Mouse (Mus musculus) G1E (cell line): ENCODE measurements around the gene Nadk. TPM values are rescaled to one million over a fixed set of nuclear protein-coding genes. Genes with fewer than 3 reads are reported as not detected.
A peak's percentile ranks its signal among the peaks of the same experiment; 100 is the strongest.

Experiments
- ATAC-seq: 2 replicates; pipeline ENCODE4 v1.8.0; 2016; ENCODE audit warnings: mild to moderate bottlenecking; ENCODE audit not compliant: insufficient number of reproducible peaks, poor library complexity, low FRiP score, severe bottlenecking; ENCODE audit errors: extremely low read depth
- DNase-seq: peaks from one replicate; pipeline ENCODE4 v3.0.0; 2012; ENCODE audit warnings: low spot score
- H3K27me3 ChIP-seq: 2 replicates; pipeline ENCODE4 v1.6.1; 2012; ENCODE audit warnings: mild to moderate bottlenecking, low read length, inconsistent platforms; ENCODE audit not compliant: insufficient read depth
- H3K36me3 ChIP-seq: replicated peaks from 2 replicates; pipeline ENCODE3; 2012; ENCODE audit warnings: mild to moderate bottlenecking, inconsistent platforms
- H3K4me1 ChIP-seq: 2 replicates; pipeline ENCODE4 v1.6.1; 2012; ENCODE audit warnings: low read depth, low read length, inconsistent platforms, mixed read lengths; ENCODE audit not compliant: insufficient read depth
- H3K4me3 ChIP-seq: 2 replicates; pipeline ENCODE4 v1.5.1; 2012; ENCODE audit warnings: low read depth, mild to moderate bottlenecking, inconsistent platforms, low read length, moderate library complexity, mixed read lengths
- H3K9me3 ChIP-seq: replicated peaks from 2 replicates; pipeline ENCODE4 v1.6.1; 2012; ENCODE audit warnings: inconsistent platforms
- CTCF ChIP-seq: IDR thresholded peaks from 2 replicates; pipeline ENCODE4 v1.5.1; 2012; ENCODE audit warnings: low read depth, low read length, inconsistent platforms, mixed read lengths
- GATA1 ChIP-seq: IDR thresholded peaks from 2 replicates; pipeline ENCODE4 v1.6.1; 2012; ENCODE audit warnings: borderline replicate concordance, low read length, inconsistent platforms, mixed read lengths
- GATA2 ChIP-seq: IDR thresholded peaks from 2 replicates; pipeline ENCODE4 v1.6.1; 2012; ENCODE audit warnings: low read depth, low read length, inconsistent platforms, borderline replicate concordance
- POLR2AphosphoS5 ChIP-seq: IDR thresholded peaks from 2 replicates; pipeline ENCODE4 v1.6.1; 2012; ENCODE audit warnings: low read depth, low read length, inconsistent platforms; ENCODE audit not compliant: insufficient replicate concordance
- TAL1 ChIP-seq: conservative IDR thresholded peaks from 2 replicates; pipeline ENCODE4 v1.6.1; 2012; ENCODE audit warnings: low read depth, low read length, inconsistent platforms, mixed read lengths
- polyA plus RNA-seq: library from polyadenylated mRNA; stranded (reverse); fragments of >175 nt; gene quantifications from 2 replicates; pipeline ENCODE4 v1.2.3, GENCODE M21; 2012
- total RNA-seq, 2 experiments: library from RNA; stranded (forward) in 1 of 2; stranded (reverse) in 1 of 2; fragments of 200-1000 nt in 1 of 2; fragments of >200 nt in 1 of 2; fragmentation: Nextera tagmentation in 1 of 2; gene quantifications; 2 replicates each; pipeline ENCODE4 v1.2.3; 2014 to 2017

Gene Nadk
- total and polyA plus RNA-seq, 3 experiments, result 58.4 to 67.5 (median 61.6) TPM

GRCm38 (mm10) chr4:155574931-155575330 is 12.8 kb downstream of the Nadk start:
- no peak overlapping the region for H3K4me3 ChIP-seq
- no peaks in the 10 kb centered on the region for H3K27me3 ChIP-seq
- no peak for DNase-seq
- peaks cover 30% of the 10 kb centered on the region for H3K4me1 ChIP-seq
- TF ChIP-seq CTCF (no peak), GATA2 (no peak), GATA1 (no peak), TAL1 (no peak), POLR2AphosphoS5 (no peak)
- peaks cover 76% of the 10 kb centered on the region for H3K36me3 ChIP-seq
- ATAC-seq, result no peak
- no peaks in the 10 kb centered on the region for H3K9me3 ChIP-seq

GRCm38 (mm10) chr4:155575521-155575920 is 13.3 kb downstream of the Nadk start:
- DNase-seq, result no peak
- H3K27me3 ChIP-seq, result no peaks in the 10 kb centered on the region
- no peak for TF ChIP-seq GATA1
- TF ChIP-seq TAL1, result no peak
- TF ChIP-seq GATA2, result no peak
- no peak for TF ChIP-seq POLR2AphosphoS5
- TF ChIP-seq CTCF, result no peak
- H3K4me3 ChIP-seq, result no peak overlapping the region
- peaks cover 34% of the 10 kb centered on the region for H3K4me1 ChIP-seq
- ATAC-seq, result no peak
- peaks cover 80% of the 10 kb centered on the region for H3K36me3 ChIP-seq
- H3K9me3 ChIP-seq, result no peaks in the 10 kb centered on the region

- H3K36me3 ChIP-seq, result peaks cover 80% of the 10 kb centered on the region
- H3K27me3 ChIP-seq, result no peaks in the 10 kb centered on the region
- ATAC-seq (no peak), DNase-seq (no peak)
- peaks cover 30% of the 10 kb centered on the region for H3K4me1 ChIP-seq
- H3K4me3 ChIP-seq, result no peak overlapping the region
- no peaks in the 10 kb centered on the region for H3K9me3 ChIP-seq
- no peak for TF ChIP-seq CTCF
- no peak for TF ChIP-seq TAL1
- no peak for TF ChIP-seq GATA1
- no peak for TF ChIP-seq POLR2AphosphoS5
- TF ChIP-seq GATA2, result no peak
These were observed 15.0 kb downstream of the Nadk start for GRCm38 (mm10) chr4:155577132-155577531.

- H3K36me3 ChIP-seq, result peaks cover 83% of the 10 kb centered on the region
- H3K9me3 ChIP-seq, result no peaks in the 10 kb centered on the region
- TF ChIP-seq GATA2 (no peak), POLR2AphosphoS5 (no peak), CTCF (no peak), GATA1 (no peak), TAL1 (no peak)
- H3K4me1 ChIP-seq, result peaks cover 34% of the 10 kb centered on the region
- H3K27me3 ChIP-seq, result no peaks in the 10 kb centered on the region
- no peak for DNase-seq
- H3K4me3 ChIP-seq, result no peak overlapping the region
- ATAC-seq, result no peak
These were observed 15.6 kb downstream of the Nadk start for GRCm38 (mm10) chr4:155577741-155578140.

GRCm38 (mm10) chr4:155578336-155579125 is 16.4 kb downstream of the Nadk start:
- Histone ChIP-seq H3K4me1 (peaks cover 29% of the 10 kb centered on the region), H3K36me3 (peaks cover 84% of the 10 kb centered on the region), H3K9me3 (no peaks in the 10 kb centered on the region), H3K4me3 (no peak overlapping the region), H3K27me3 (no peaks in the 10 kb centered on the region)
- TF ChIP-seq TAL1, result no peak
- no peak for TF ChIP-seq GATA2
- TF ChIP-seq CTCF, result no peak
- no peak for TF ChIP-seq GATA1
- no peak for TF ChIP-seq POLR2AphosphoS5
- DNase-seq, result no peak
- ATAC-seq, result no peak

- no peak for ATAC-seq
- Histone ChIP-seq H3K4me3 (no peak overlapping the region), H3K9me3 (no peaks in the 10 kb centered on the region), H3K27me3 (no peaks in the 10 kb centered on the region), H3K36me3 (peaks cover 92% of the 10 kb centered on the region), H3K4me1 (peaks cover 18% of the 10 kb centered on the region)
- peak; percentile 79 for TF ChIP-seq CTCF
- TF ChIP-seq GATA1, result no peak
- peak; percentile 43 for DNase-seq
These were observed 18.2 kb downstream of the Nadk start for GRCm38 (mm10) chr4:155580420-155580819.
